Mouse (Mus musculus): ENCODE results near the gene Mss51. TPM values are rescaled to one million over a fixed set of nuclear protein-coding genes. Genes with fewer than 3 reads are reported as not detected.

The Mss51 gene
- polyA plus RNA-seq, 1 experiment from 2014 or later = 0.88 TPM

- peak; percentile 57 for ATAC-seq (ENCODE audit: insufficient number of reproducible peaks, insufficient read depth, low FRiP score, low read depth)
- Histone ChIP-seq H3K27me3 (ENCODE audit: control insufficient read depth, insufficient read depth, low read length) (no peaks in the 10 kb centered on the region), H3K36me3 (ENCODE audit: control insufficient read depth, insufficient read depth, low read length) (peaks cover 13% of the 10 kb centered on the region), H3K27ac (replicated peaks in 1 of 2; ENCODE audit: control insufficient read depth in 1 of 2, insufficient read depth in 1 of 2, low read depth in 2 of 2, low read length in 2 of 2) (peak overlapping the region; percentile 14 to 78; a peak in 3 of 4 replicates), H3K4me3 (ENCODE audit: control insufficient read depth in 1 of 2, insufficient read depth in 1 of 2, low read depth in 1 of 2, low read length in 2 of 2) (peak overlapping the region; percentile 74 to 100), H3K4me1 (ENCODE audit: control insufficient read depth in 2 of 2, insufficient read depth in 2 of 2, low read length in 2 of 2) (peaks cover 2 to 15% of the 10 kb centered on the region in 2 experiments; a peak in 3 of 4 replicates), H3K9me3 (ENCODE audit: control insufficient read depth, low read length) (no peaks in the 10 kb centered on the region), H3K4me2 (ENCODE audit: low read length) (peak overlapping the region; percentile 89), H3K9ac (ENCODE audit: low read length) (peak overlapping the region; percentile 88)
- WGBS = 7% methylated on average over 7 of the region's 7 CpGs
These were observed 17.9 kb downstream of the Mss51 start for GRCm38 (mm10) chr14:20478801-20479200.

DNA sequence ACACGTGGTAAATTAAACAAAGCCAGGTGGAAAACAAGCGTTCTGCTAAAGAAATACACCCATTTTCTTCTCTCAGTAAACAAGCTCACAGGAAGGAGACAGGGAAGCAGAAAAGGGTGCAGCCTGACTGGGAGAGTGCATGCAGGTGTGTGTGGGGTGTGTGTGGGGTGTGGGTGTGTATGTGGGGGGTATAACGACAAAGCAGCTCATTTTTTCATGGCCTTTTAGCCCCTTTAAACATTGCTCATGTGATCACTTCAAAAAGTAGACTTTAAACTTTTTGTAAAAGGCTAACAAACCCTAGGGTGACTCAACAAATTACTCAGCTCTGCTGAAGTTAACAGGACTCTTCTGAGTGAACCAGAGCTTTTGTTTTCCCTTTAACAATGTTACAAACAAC lies 18.3 kb downstream of the Mss51 start:
- no peak for ATAC-seq (ENCODE audit: insufficient number of reproducible peaks, insufficient read depth, low FRiP score, low read depth)
- WGBS = 54% methylated on average over 3 of the region's 3 CpGs

GRCm38 (mm10) chr14:20477261-20478025 lies 19.3 kb downstream of the Mss51 start:
- H3K36me3 ChIP-seq (ENCODE audit: control insufficient read depth, insufficient read depth, low read length) = peaks cover 9% of the 10 kb centered on the region; the same call in 1 of the 2 replicates
- no peaks in the 10 kb centered on the region for H3K9me3 ChIP-seq (ENCODE audit: control insufficient read depth, low read length)
- no peak overlapping the region for H3K9ac ChIP-seq (ENCODE audit: low read length)
- H3K27ac ChIP-seq (replicated peaks in 1 of 2; ENCODE audit: control insufficient read depth in 1 of 2, insufficient read depth in 1 of 2, low read depth in 2 of 2, low read length in 2 of 2) = no peak overlapping the region
- H3K27me3 ChIP-seq (ENCODE audit: control insufficient read depth, insufficient read depth, low read length) = no peaks in the 10 kb centered on the region
- ATAC-seq (ENCODE audit: insufficient number of reproducible peaks, insufficient read depth, low FRiP score, low read depth) = no peak
- WGBS = 66% methylated on average over 4 of the region's 4 CpGs
- H3K4me1 ChIP-seq (ENCODE audit: control insufficient read depth in 2 of 2, insufficient read depth in 2 of 2, low read length in 2 of 2) = peaks cover 2 to 15% of the 10 kb centered on the region in 2 experiments; a peak in 3 of 4 replicates
- H3K4me2 ChIP-seq (ENCODE audit: low read length) = no peak overlapping the region; the same call in 1 of the 2 replicates
- H3K4me3 ChIP-seq (ENCODE audit: control insufficient read depth in 1 of 2, insufficient read depth in 1 of 2, low read depth in 1 of 2, low read length in 2 of 2) = no peak overlapping the region

More for the DNA sequence above, 18.3 kb downstream of the Mss51 start:
- Histone ChIP-seq H3K36me3 (ENCODE audit: control insufficient read depth, insufficient read depth, low read length) (peaks cover 9% of the 10 kb centered on the region), H3K9ac (ENCODE audit: low read length) (peak overlapping the region; percentile 88), H3K4me3 (ENCODE audit: control insufficient read depth in 1 of 2, insufficient read depth in 1 of 2, low read depth in 1 of 2, low read length in 2 of 2) (peak overlapping the region; percentile 16 to 74; a peak in 3 of 4 replicates), H3K9me3 (ENCODE audit: control insufficient read depth, low read length) (no peaks in the 10 kb centered on the region), H3K27ac (replicated peaks in 1 of 2; ENCODE audit: control insufficient read depth in 1 of 2, insufficient read depth in 1 of 2, low read depth in 2 of 2, low read length in 2 of 2) (peak overlapping the region; percentile 27 to 78; a peak in 3 of 4 replicates), H3K27me3 (ENCODE audit: control insufficient read depth, insufficient read depth, low read length) (no peaks in the 10 kb centered on the region), H3K4me2 (ENCODE audit: low read length) (peak overlapping the region; percentile 89), H3K4me1 (ENCODE audit: control insufficient read depth in 2 of 2, insufficient read depth in 2 of 2, low read length in 2 of 2) (peaks cover 2 to 15% of the 10 kb centered on the region in 2 experiments; a peak in 3 of 4 replicates)

GRCm38 (mm10) chr14:20460216-20460615 lies 36.5 kb downstream of the Mss51 start:
- no peak overlapping the region for H3K9ac ChIP-seq (ENCODE audit: low read length)
- no peak overlapping the region for H3K4me2 ChIP-seq (ENCODE audit: low read length)
- H3K36me3 ChIP-seq (ENCODE audit: control insufficient read depth, insufficient read depth, low read length) = peaks cover 97% of the 10 kb centered on the region
- H3K27me3 ChIP-seq (ENCODE audit: control insufficient read depth, insufficient read depth, low read length) = no peaks in the 10 kb centered on the region
- 71% methylated on average over 14 of the region's 14 CpGs for WGBS
- no peaks in the 10 kb centered on the region for H3K9me3 ChIP-seq (ENCODE audit: control insufficient read depth, low read length)
- no peak overlapping the region for H3K4me3 ChIP-seq (ENCODE audit: control insufficient read depth in 1 of 2, insufficient read depth in 1 of 2, low read depth in 1 of 2, low read length in 2 of 2)
- no peaks in the 10 kb centered on the region for H3K4me1 ChIP-seq (ENCODE audit: control insufficient read depth in 2 of 2, insufficient read depth in 2 of 2, low read length in 2 of 2)
- ATAC-seq (ENCODE audit: insufficient number of reproducible peaks, insufficient read depth, low FRiP score, low read depth) = no peak
- H3K27ac ChIP-seq (replicated peaks in 1 of 2; ENCODE audit: control insufficient read depth in 1 of 2, insufficient read depth in 1 of 2, low read depth in 2 of 2, low read length in 2 of 2) = no peak overlapping the region

- Histone ChIP-seq H3K4me2 (ENCODE audit: low read length) (no peak overlapping the region), H3K9me3 (ENCODE audit: control insufficient read depth, low read length) (no peaks in the 10 kb centered on the region), H3K4me1 (ENCODE audit: control insufficient read depth in 2 of 2, insufficient read depth in 2 of 2, low read length in 2 of 2) (no peaks in the 10 kb centered on the region), H3K36me3 (ENCODE audit: control insufficient read depth, insufficient read depth, low read length) (peaks cover 80% of the 10 kb centered on the region), H3K27ac (replicated peaks in 1 of 2; ENCODE audit: control insufficient read depth in 1 of 2, insufficient read depth in 1 of 2, low read depth in 2 of 2, low read length in 2 of 2) (no peak overlapping the region), H3K27me3 (ENCODE audit: control insufficient read depth, insufficient read depth, low read length) (no peaks in the 10 kb centered on the region), H3K9ac (ENCODE audit: low read length) (no peak overlapping the region), H3K4me3 (ENCODE audit: control insufficient read depth in 1 of 2, insufficient read depth in 1 of 2, low read depth in 1 of 2, low read length in 2 of 2) (no peak overlapping the region)
- 95% methylated on average over 9 of the region's 9 CpGs for WGBS
- ATAC-seq (ENCODE audit: insufficient number of reproducible peaks, insufficient read depth, low FRiP score, low read depth) = no peak
These were observed 38.3 kb downstream of the Mss51 start for GRCm38 (mm10) chr14:20458378-20458777.

- Histone ChIP-seq H3K27me3 (ENCODE audit: control insufficient read depth, insufficient read depth, low read length) (no peaks in the 10 kb centered on the region), H3K9me3 (ENCODE audit: control insufficient read depth, low read length) (no peaks in the 10 kb centered on the region), H3K27ac (replicated peaks in 1 of 2; ENCODE audit: control insufficient read depth in 1 of 2, insufficient read depth in 1 of 2, low read depth in 2 of 2, low read length in 2 of 2) (no peak overlapping the region), H3K9ac (ENCODE audit: low read length) (no peak overlapping the region), H3K4me3 (ENCODE audit: control insufficient read depth in 1 of 2, insufficient read depth in 1 of 2, low read depth in 1 of 2, low read length in 2 of 2) (no peak overlapping the region), H3K4me2 (ENCODE audit: low read length) (no peak overlapping the region), H3K36me3 (ENCODE audit: control insufficient read depth, insufficient read depth, low read length) (peaks cover 26% of the 10 kb centered on the region), H3K4me1 (ENCODE audit: control insufficient read depth in 2 of 2, insufficient read depth in 2 of 2, low read length in 2 of 2) (no peaks in the 10 kb centered on the region; a peak in 1 of 4 replicates)
- WGBS = 86% methylated on average over 5 of the region's 5 CpGs
- no peak for ATAC-seq (ENCODE audit: insufficient number of reproducible peaks, insufficient read depth, low FRiP score, low read depth)
These were observed 43.8 kb downstream of the Mss51 start for GRCm38 (mm10) chr14:20452929-20453328.

DNA sequence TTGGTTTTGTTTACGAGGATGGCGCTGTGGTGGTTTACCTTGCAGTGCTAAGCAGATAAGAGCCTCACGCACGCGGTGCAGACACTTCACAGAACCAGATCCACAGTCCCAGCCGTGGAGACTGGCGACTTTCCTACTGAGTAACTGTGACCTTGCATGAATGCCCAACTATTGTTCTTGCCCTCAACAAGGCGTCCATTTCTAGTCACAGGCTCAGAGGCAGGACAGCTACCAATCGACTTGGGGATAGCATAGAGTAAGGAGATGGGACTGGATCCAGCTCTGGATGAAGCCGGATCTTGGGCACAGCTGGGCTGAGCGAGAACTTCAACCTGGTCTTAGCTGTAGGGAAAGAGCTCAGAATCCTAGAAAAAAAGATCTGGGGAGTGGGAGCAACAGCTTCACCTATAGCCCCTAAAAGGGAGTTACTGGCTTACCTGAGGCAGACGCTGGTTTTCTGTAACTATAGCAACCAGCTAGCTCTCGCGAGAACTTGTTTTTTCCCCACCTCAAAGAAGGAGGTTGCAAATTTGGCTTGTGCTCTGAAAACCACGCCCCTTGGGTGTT lies 44.9 kb downstream of the Mss51 start, which contains the start of gene Cfap70:
TSS of gene Cfap70 (minus strand) at position 462 of the 567 bp plus-strand sequence.
- no peak; the same call in 1 of the 2 replicates for ATAC-seq (ENCODE audit: insufficient number of reproducible peaks, insufficient read depth, low FRiP score, low read depth)
- H3K9ac ChIP-seq (ENCODE audit: low read length) = peak within 1 kb of the TSS; percentile 44; the same call in 1 of the 2 replicates
- peaks cover 17% of the 10 kb centered on the region for H3K36me3 ChIP-seq (ENCODE audit: control insufficient read depth, insufficient read depth, low read length)
- H3K4me3 ChIP-seq (ENCODE audit: control insufficient read depth in 1 of 2, insufficient read depth in 1 of 2, low read depth in 1 of 2, low read length in 2 of 2) = peak within 1 kb of the TSS; percentile 25 to 41
- 2% methylated on average over 15 of the region's 15 CpGs for WGBS
- H3K27me3 ChIP-seq (ENCODE audit: control insufficient read depth, insufficient read depth, low read length) = no peaks in the 10 kb centered on the region
- peak within 1 kb of the TSS; percentile 76 for H3K4me2 ChIP-seq (ENCODE audit: low read length)
- H3K27ac ChIP-seq (replicated peaks in 1 of 2; ENCODE audit: control insufficient read depth in 1 of 2, insufficient read depth in 1 of 2, low read depth in 2 of 2, low read length in 2 of 2) = no peak within 1 kb of the TSS
- no peaks in the 10 kb centered on the region for H3K9me3 ChIP-seq (ENCODE audit: control insufficient read depth, low read length)
- no peaks in the 10 kb centered on the region; a peak in 1 of 4 replicates for H3K4me1 ChIP-seq (ENCODE audit: control insufficient read depth in 2 of 2, insufficient read depth in 2 of 2, low read length in 2 of 2)

Data from heart, embryonic 14.5 days (tissue).